Mouse (Mus musculus) layer of hippocampus, adult 9-11 months (tissue): ENCODE results near the gene Kcnk5.

Experiments used
- DNase-seq: peaks from one replicate; pipeline ENCODE4 v3.0.0; 2022

Gene Kcnk5

GRCm38 (mm10) chr14:20112218-20112617 is 69.4 kb downstream of the Kcnk5 start:
- DNase-seq = no peak

DNA sequence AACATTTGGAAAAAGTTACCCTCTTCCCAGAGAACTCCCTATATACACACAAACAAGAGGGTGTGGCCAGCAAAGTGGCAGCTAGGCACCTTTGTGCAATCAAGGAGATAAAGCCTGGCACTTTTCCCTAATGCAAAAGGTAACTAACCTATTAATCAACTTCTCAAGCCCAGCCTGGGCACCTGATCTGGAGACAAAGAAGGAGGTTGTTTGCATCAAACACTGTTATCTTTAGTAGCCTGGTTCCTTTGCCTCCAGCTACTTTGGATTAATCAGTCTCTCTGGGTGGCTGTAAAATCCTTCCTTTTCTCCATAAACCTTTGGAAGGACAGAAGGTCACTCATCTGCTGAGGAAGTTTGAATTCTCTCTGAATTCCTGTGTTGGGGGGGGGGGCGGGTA is 70.7 kb downstream of the Kcnk5 start:
- no peak for DNase-seq

DNA sequence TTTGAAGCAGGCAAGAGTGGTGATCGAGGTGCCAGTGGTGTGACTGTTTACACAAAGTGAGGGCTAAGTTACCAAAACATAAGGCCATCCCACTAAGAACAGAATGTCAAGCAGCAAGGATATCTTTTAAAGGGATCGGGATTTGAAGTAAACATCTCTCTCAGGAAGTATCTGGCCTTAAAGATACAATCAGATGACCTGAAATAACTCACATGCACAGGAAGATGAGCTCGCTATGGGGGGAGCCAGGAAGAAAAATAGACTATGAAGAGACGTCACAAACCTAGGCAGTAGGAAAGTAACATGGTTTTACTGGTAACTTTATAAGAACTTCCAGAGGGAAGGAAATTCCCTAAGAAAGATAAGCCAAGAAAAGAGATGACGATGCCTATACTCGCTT is 75.3 kb downstream of the Kcnk5 start:
- no peak for DNase-seq

- no peak for DNase-seq
Observed at GRCm38 (mm10) chr14:20103207-20103606, 78.4 kb downstream of the Kcnk5 start.

DNA sequence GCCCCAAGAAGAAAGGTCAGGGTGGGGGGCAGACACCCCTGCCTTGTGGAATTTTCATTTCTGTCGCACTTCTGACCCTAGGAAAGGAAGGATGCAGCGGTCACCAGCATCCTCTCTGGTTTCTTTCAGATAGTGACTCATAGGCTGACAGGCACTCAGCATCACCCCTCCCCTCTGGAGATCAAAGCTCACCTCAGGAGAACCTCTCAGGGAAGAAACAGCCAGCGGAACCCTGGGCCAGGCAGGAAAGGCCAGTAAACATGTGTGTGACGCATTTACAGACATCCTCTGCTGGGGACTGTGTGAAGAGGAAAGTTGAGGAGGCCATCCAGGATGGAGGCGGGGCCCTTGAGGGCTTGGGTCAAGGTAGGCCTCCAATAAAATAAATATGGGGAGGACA is 83.5 kb downstream of the Kcnk5 start:
- DNase-seq = no peak

GRCm38 (mm10) chr14:20094942-20095341 is 86.7 kb downstream of the Kcnk5 start:
- no peak for DNase-seq

DNA sequence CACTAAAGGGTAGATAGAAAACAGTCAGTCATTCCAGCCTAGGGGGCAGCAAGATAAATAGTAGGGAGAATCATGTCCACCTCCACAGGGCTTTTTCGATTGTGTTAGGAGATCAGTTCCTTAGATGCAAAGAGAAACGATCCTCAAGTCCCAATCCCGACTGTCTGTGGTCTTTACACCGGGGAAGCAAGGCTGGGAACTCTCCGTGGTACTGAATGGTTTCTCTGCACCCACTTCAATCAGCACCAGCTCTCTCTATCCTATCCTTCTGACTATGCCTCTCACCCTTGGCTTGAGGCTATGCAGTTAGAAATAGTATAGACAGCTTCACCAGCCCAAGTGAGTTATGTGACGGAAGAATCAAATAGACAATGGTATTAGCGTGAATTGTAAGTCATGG is 88.1 kb downstream of the Kcnk5 start:
- no peak for DNase-seq
